Comparison of ENCODE assay signal across 8 mouse cellular contexts in the genomic region with DNA sequence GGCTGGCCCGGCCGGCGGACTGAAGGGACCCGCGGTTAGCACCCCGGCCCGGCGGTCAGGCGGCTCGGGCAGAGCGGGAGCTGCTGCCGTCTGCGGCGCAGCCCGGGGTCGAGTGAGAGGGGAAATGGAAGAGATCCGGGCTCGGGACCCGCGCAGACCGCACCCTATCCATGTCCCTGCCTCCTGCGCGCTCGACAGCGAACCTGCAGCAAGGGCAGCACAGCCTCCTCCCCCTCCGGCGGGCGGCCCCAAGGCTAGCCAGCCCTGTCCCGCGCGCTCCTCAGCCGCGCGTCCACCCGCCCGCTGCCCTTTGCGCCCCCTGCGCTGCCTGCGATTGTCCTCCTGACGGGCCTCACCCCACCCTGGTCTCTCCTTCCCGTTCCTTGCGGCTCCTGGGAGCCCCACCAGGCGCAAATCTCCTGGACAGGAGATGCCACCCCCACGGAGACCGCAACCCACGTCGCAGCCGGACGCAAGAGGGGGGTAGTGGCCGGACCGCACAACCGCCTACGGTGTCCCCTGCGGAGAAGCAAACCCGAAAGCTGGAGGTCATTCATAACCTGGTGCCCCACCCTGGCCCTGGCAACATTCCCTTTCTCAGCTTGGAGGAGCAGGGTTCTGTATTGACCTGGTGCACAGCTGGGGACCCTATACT. TPM values are rescaled to one million over a fixed set of nuclear protein-coding genes. Genes with fewer than 3 reads are reported as not detected.
DNase-seq lines count a peak whose midpoint lies in the region; ATAC-seq and TF ChIP-seq lines count a peak whose summit lies in the region.

A gene (minus strand): TSS at position 117 of the 655 bp plus-strand sequence.

- peaks cover 94% of the 10 kb centered on the region for H3K27me3 ChIP-seq in forebrain, embryonic 13.5 days
- H3K27me3 ChIP-seq in kidney, embryonic 15.5 days, result peaks cover 95% of the 10 kb centered on the region
- peaks cover 81% of the 10 kb centered on the region for H3K27me3 ChIP-seq in midbrain, embryonic 14.5 days (ENCODE audit: control insufficient read depth, insufficient read depth, low read length)

- H3K4me2 ChIP-seq in forebrain, embryonic 13.5 days, result peak within 1 kb of the TSS; percentile 63
- H3K4me2 ChIP-seq in kidney, embryonic 15.5 days, result peak within 1 kb of the TSS; percentile 72
- peak within 1 kb of the TSS; percentile 54 for H3K4me2 ChIP-seq in midbrain, embryonic 14.5 days (ENCODE audit: low read length)

- H3K36me3 ChIP-seq in forebrain, embryonic 13.5 days (ENCODE audit: poor library complexity, severe bottlenecking), result no peaks in the 10 kb centered on the region
- no peaks in the 10 kb centered on the region for H3K36me3 ChIP-seq in kidney, embryonic 15.5 days
- no peaks in the 10 kb centered on the region for H3K36me3 ChIP-seq in midbrain, embryonic 14.5 days (ENCODE audit: control insufficient read depth, insufficient read depth, low read length)

- intact Hi-C loops in gastrocnemius, adult 2 months (cut with DNase I), result no loop called here
- intact Hi-C loops in gastrocnemius, postnatal 14 days (cut with DNase I; ENCODE audit: low total_unique reads), result no loop called here

- no peak within 1 kb of the TSS for H3K27ac ChIP-seq in gastrocnemius, adult 2 months
- H3K27ac ChIP-seq in forebrain, embryonic 13.5 days, result no peak within 1 kb of the TSS
- no peak within 1 kb of the TSS for H3K27ac ChIP-seq in kidney, embryonic 15.5 days
- no peak within 1 kb of the TSS for H3K27ac ChIP-seq in midbrain, embryonic 14.5 days (replicated peaks; ENCODE audit: low read depth, low read length)

- WGBS in forebrain, embryonic 13.5 days, result 1% methylated on average over 54 of the region's 55 CpGs
- WGBS in kidney, embryonic 15.5 days, result 3% methylated on average over 34 of the region's 55 CpGs
- 1% methylated on average over 54 of the region's 55 CpGs for WGBS in midbrain, embryonic 14.5 days

- TF ChIP-seq CTCF in gastrocnemius, adult 2 months (IDR thresholded peaks at IDR 0.05), result no peak

- peak within 1 kb of the TSS; percentile 45 for H3K9ac ChIP-seq in forebrain, embryonic 13.5 days
- peak within 1 kb of the TSS; percentile 36 for H3K9ac ChIP-seq in kidney, embryonic 15.5 days
- peak within 1 kb of the TSS; percentile 31; the same call in 1 of the 2 replicates for H3K9ac ChIP-seq in midbrain, embryonic 14.5 days (replicated peaks; ENCODE audit: low read length)

- H3K4me3 ChIP-seq in gastrocnemius, adult 2 months, result peak within 1 kb of the TSS; percentile 57
- H3K4me3 ChIP-seq in forebrain, embryonic 13.5 days, result peak within 1 kb of the TSS; percentile 35
- H3K4me3 ChIP-seq in kidney, embryonic 15.5 days (replicated peaks), result peak within 1 kb of the TSS; percentile 45
- peak within 1 kb of the TSS; percentile 31 for H3K4me3 ChIP-seq in midbrain, embryonic 14.5 days (replicated peaks; ENCODE audit: low read depth, low read length)

- 0 out of 2 replicates have a peak, but pooled peaks have one; percentile 24 for ATAC-seq in forebrain, embryonic 13.5 days
- peak; percentile 34; the same call in 1 of the 2 replicates for ATAC-seq in kidney, embryonic 15.5 days (replicated peaks; ENCODE audit: low FRiP score)
- no peak for ATAC-seq in midbrain, embryonic 14.5 days (ENCODE audit: low FRiP score, low TSS enrichment)

- DNase-seq in gastrocnemius, adult 2 months, result no peak
- no peak for DNase-seq in gastrocnemius, postnatal 25 days
- DNase-seq in midbrain, embryonic 14.5 days, result peak; percentile 17
- DNase-seq in gastrocnemius, postnatal 14 days, result no peak
- no peak for DNase-seq in lung, postnatal 36 days
- DNase-seq in spleen, postnatal 4 days (ENCODE audit: low spot score in 2 of 2), result no peak

- H3K4me1 ChIP-seq in forebrain, embryonic 13.5 days, result peaks cover 38% of the 10 kb centered on the region
- peaks cover 45% of the 10 kb centered on the region for H3K4me1 ChIP-seq in kidney, embryonic 15.5 days
- H3K4me1 ChIP-seq in midbrain, embryonic 14.5 days (ENCODE audit: control insufficient read depth, insufficient read depth, low read length), result peaks cover 15% of the 10 kb centered on the region; the same call in 1 of the 2 replicates

- no peaks in the 10 kb centered on the region for H3K9me3 ChIP-seq in forebrain, embryonic 13.5 days (replicated peaks)
- no peaks in the 10 kb centered on the region for H3K9me3 ChIP-seq in kidney, embryonic 15.5 days (replicated peaks)
- no peaks in the 10 kb centered on the region for H3K9me3 ChIP-seq in midbrain, embryonic 14.5 days (ENCODE audit: control insufficient read depth, low read length)

RNA-seq across cellular contexts. Expression of the gene that starts here (rescaled TPM):
- under 1 TPM; 0.11 to 0.18 TPM for total RNA-seq in gastrocnemius, adult 2 months (2021)
- total RNA-seq in gastrocnemius, postnatal 25 days (2021), result under 1 TPM in 1 of 2 experiments, not detected in 1; 0.15 TPM
- 0.20 and 0.21 TPM in 2 replicates for polyA plus RNA-seq in forebrain, embryonic 13.5 days (2015; fragmentation: Nextera tagmentation; extraction: Ambion mirVana)
- 2.2 and 2.9 TPM in 2 replicates for polyA plus RNA-seq in kidney, embryonic 15.5 days (2015; fragmentation: Nextera tagmentation; extraction: Ambion mirVana)
- 0.16 TPM in 1 of 2 replicates, not detected in the other for polyA plus RNA-seq in midbrain, embryonic 14.5 days (2014; fragmentation: Nextera tagmentation; extraction: Ambion mirVana)
- under 1 TPM; 0.10 to 0.20 TPM for total RNA-seq in gastrocnemius, postnatal 14 days (2021)

Comparison
In these comparisons a context has a peak if more than half of its experiments do, and no peak if none do; other contexts are left out.
1. Peak in ATAC-seq, H3K4me3 ChIP-seq, H3K9ac ChIP-seq and H3K4me2 ChIP-seq in forebrain, embryonic 13.5 days; RNA of the gene not detected or under 1 TPM.
2. Peak in DNase-seq, H3K4me3 ChIP-seq, H3K9ac ChIP-seq and H3K4me2 ChIP-seq in midbrain, embryonic 14.5 days; RNA of the gene not detected or under 1 TPM.